Mouse (Mus musculus): Measurements from ENCODE around the gene Eif2ak3. TPM values are rescaled to one million over a fixed set of nuclear protein-coding genes. Genes with fewer than 3 reads are reported as not detected.
A peak's percentile ranks its signal among the peaks of the same experiment; 100 is the strongest.
"Not testable (repeated sequence)": the region's sequence is repeated elsewhere in the genome, so short reads cannot be mapped to it uniquely, and the experiment has no call there.

Eif2ak3 gene
- total RNA-seq (2022), result 1 to 10 TPM; 6.3 to 8.9 (median 7.6) TPM

DNA sequence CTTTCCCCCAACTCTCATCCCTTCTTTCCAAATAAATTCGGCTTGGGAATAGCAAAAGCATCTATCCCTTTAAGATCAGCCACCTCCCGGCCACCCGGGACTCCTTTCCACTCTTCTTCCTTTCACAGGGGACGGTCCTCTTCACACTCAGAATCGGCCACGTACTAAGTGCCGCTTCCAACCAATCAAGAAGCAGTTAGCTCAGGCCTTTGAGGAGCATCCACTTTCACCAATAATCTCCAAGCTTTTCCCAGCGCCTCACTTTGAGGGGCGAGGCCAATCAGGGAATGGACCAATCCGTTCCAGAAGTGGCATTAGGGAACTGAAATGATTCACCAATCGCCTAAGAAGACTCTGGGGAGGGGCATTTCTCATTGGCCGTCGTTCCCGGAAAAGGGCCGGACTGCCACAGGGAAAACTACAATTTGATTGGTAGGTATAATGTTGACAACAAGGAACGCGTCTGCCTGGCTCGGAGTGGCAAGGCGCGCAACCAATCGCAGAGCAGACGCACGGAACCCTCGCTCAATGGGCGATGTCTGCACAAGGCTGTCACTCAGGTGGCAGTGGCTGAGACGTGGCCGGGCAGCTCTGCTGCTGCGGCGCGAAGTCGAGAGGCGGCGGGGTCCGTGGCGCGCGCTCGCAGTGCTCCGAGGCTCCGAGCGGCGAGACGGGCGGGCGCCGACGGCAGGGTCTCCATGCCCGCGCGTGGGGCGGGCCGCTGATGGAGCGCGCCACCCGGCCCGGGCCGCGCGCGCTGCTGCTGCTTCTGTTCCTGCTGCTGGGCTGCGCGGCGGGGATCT is at the start of gene Eif2ak3:
Eif2ak3 (plus strand) TSS at position 514 of the 803 bp plus-strand sequence.
- peak; percentile 99 for DNase-seq (ENCODE audit: low spot score)

DNA sequence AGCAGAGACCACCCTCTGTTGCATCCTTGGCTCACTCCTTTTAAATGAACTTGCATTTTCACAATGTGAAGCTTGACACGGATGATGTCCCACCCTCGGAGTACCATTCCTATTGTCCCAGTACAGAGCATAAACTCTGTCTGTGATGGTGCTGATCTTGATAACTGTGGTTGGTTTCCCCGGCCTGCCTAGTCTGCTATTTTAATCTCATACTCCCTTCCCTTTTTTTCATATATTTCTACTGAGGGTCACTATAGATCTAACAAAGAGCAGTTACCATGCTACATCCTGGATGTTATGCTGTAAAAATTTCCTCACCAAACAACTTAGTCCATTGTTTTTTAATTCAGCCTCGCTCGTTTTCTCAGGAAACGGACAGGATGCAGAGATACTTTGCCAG is 47.4 kb upstream of the Eif2ak3 start:
- no peak for DNase-seq (ENCODE audit: low spot score)

DNA sequence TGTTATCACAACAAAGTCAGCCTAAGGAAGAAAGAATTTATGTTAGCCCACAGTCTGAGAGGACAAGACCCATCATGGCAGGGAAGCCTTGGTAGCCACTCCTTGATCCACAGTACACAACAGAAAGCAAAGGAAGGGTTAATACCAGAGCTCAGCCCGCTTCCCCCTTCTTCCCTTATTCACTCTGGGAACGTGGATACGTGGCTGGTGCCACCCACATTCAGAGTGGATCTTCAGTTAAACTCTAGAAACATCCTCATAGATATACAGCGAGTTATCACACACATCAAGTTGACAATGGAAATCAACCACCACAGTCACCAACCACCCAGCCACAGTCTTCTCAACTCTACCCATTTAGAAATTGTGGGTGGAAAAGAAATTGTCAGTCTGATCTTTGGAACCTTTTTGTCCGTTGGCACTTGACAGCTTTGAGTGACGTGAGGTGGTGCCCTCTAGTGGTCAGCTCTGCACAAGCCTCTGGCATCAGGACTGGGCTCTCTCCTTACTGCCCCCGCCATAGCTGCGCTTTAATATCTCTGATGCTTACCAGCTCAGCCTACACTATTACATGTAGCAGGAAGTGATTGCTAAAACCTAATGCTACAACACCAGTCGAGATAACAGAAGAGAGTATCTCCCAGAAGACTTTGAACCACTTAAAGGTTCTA is 46.6 kb upstream of the Eif2ak3 start:
- peak; percentile 52 for DNase-seq (ENCODE audit: low spot score)

DNA sequence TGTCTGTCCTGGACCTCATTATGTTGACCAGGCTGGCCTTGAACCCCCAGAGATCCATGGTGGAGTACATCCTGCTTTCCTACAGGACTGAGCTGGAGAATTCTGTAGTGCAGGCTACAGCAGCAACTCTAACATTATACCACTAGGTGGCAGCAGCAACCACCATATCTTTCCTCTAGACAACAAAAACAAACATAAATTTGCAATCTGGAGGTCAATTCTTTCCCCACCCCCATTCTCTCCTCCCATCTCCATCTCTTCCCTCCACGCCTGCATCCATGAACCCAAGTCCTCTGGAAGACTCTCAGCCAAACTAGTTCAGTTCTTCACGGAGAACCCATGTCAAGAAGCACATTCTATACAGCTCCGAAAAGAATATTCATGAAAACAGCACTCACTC is 39.7 kb upstream of the Eif2ak3 start:
- DNase-seq (ENCODE audit: low spot score), result no peak

DNA sequence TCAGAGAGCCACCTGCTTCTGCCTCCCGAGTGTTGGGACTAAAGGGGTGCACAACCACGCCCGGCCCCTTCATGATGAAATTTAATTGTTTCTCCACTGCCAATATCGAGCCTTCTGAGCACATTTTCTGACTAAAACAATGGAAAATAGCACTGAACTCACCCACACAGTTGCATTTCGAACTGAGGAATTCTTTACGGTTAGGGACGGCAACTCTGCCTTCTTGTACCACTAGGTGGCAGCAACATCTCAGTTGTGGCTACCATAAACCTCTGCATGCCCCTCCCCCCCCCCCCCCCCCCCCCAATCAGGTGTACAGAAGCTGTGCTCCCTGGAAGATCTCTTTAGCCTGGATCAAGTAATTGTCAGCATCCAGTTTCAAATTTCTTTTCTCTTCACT is 39.0 kb upstream of the Eif2ak3 start:
- peak; percentile 69 for DNase-seq (ENCODE audit: low spot score)

DNA sequence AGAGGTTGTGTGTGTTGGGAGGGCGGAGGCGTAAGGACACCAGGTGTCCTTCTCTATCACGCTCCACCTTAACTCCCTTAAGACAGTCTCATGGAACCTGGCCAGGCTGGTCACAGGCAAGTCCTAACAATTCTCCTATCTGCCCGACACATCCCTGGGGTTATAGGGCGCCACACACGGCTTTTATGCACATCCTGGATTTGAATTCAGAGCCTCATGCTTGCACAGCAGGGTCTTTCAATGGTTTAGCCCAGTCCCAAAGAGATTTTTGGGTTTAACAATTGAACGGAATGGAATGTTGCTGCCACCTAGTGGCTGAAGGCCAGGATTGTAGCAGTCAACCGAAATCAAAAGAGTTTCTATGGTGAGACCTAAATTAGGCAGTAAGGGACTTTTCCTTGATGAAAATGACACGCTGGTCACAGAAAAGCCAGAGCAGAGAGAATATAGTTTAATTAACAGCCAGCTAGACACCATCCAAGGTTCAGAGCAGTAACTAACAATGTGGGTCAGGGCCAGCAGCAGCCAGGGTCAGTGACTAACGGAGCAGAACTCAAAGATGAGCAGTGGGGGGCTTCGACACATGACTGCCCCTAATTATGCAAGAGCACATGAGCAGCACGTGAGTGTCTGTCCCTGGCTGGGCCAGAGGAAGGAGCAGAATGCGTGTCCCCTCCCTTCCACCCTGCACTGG is 38.3 kb upstream of the Eif2ak3 start:
- DNase-seq (ENCODE audit: low spot score), result peak; percentile 70

DNA sequence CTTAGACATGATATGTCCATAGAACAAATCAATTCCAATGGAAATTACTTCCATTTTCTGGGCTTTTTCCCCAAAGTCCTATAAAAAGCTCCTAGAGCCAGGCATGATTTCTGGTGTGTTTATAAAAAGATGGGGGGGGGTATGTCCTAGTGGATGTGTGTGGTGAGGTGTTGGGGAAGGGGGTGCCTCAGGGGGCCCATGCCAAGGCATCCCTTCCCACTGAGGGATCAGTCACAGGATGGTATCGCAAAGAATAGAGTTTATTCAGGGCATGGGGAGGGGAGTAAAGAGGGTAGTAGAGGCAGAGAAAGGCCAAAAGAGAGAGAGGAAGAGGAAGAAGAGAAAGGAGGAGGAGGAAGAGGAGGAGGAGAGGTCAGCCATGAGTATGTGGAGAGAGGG is 37.8 kb upstream of the Eif2ak3 start:
- DNase-seq (ENCODE audit: low spot score), result no peak

DNA sequence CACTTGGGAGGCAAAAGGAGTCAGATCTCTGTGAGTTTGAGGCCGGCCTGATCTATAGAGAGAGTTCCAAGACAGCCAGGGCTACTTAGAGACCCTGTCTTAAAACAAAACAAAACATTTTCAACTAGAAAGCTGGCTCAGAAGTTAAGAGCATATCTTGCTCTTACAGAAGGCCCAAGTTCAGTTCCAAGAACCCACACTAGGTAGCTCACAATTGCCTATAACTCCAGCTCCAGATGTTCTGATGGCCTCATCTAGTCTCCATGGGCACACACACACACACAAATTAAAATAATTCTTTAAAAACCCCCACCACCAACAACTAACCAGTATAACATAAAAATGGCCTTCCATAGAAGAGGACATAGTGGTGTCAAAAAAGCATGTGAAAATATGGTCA is 33.8 kb upstream of the Eif2ak3 start:
- DNase-seq (ENCODE audit: low spot score), result no peak

DNA sequence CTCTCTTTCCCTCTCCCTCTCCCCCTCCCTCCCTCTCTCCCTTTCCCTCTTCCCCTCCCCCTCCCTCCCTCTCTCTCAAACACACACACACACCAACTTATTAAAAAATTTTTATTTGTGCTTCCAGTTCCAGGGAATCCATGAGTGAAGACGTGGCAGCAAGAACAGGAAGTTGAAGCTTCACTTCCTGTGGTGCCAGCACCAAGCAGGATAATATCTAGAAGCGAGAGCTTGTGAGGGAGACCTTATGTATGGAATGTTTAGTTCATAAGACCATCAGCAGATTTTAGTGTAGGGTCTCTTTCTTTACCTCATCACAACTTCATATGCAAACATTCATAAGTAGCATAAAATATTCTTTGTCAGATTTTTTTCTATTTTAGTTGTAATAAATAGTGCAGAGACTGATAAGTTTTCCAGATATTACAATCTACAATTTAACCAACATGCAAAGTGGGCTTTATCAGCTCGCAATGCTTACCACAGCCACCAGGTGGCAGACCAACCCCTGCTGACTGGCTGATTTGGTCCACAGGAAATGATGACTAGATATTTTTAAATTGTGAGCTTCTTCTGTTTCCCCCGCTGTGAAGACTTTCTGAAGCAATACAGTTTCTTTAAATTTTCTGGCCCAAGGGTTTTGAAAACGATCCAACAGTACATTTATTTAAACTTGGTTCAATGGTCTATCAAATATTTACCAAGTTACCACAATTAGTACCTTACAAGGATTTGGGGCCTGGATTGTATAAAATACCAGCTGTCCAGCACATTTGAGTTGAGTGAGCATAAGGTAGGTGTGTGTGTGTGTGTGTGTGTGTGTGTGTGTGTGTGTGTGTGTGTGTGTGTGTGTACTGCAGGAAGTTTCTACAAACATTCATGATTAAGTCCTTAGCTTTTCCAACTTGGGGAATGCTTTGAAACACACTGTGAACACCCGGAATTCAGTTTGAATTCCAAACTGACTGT is 32.5 kb upstream of the Eif2ak3 start:
- peak; percentile 87 for DNase-seq (ENCODE audit: low spot score)

DNA sequence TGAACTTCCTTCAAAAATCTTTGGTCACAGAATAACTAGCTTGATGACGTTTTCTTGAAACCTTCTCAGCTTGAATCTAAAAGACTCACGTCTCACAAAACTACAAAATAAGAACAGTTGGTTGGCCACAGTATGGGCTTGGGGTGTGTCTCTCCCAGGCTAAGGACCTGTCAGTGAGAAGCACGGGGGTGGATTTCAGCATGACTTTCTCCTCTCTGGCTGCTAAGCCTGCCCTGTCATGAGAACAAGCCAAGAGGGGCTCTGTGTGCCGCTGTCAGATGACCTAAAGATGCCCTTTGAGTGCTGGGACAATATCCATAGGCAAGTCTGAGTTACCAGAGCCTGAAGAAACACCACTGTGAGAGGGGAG is 31.8 kb upstream of the Eif2ak3 start:
- no peak for DNase-seq (ENCODE audit: low spot score)

DNA sequence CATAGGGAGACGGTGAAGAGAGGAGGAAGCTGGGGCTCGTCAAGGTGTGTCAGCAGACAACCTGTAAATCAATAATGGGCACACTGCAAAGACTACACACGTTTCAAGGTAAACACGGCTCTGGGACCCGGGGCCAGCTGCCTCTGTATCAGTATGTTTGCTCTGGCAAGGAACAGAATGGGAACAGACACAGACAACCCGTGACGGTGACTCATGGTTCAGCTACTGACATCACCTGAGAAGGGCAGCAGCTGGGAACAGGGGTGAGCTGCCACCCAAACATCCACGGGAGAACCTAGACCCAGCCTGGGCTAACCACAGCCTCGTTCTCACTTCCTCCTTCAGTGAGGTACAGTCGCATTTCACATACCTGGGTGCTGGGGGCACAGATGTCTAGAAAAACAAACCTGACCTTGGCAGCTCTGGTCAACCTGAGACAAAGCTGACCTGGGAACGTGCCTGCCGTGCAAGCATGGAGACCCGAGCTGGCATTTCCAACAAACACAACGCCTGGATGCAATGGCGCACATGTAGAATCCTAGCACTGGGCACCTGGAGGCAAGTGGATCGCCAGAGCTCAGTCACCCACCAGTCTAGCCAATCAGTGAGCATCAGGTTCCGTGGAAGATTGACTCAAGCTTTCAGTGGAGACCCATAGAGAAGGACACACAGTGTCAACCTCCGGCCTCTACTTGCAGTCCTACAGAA is 30.2 kb upstream of the Eif2ak3 start:
- no peak for DNase-seq (ENCODE audit: low spot score)

DNA sequence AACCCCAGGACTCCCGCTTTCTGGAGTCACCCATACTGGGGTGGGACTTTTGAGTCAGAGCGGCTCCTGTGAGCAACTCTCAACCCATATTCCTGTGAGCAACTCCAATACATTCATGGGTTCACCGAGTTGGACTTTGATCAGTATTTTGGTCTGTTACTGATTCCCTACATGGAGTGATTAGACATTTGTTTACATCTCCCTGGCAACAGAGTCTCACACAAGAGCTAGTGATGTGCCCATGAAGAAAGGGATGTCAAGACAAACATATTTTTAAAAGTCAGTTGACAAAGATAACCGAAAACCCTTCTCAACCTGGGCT is 29.7 kb upstream of the Eif2ak3 start:
- DNase-seq (ENCODE audit: low spot score), result no peak

DNA sequence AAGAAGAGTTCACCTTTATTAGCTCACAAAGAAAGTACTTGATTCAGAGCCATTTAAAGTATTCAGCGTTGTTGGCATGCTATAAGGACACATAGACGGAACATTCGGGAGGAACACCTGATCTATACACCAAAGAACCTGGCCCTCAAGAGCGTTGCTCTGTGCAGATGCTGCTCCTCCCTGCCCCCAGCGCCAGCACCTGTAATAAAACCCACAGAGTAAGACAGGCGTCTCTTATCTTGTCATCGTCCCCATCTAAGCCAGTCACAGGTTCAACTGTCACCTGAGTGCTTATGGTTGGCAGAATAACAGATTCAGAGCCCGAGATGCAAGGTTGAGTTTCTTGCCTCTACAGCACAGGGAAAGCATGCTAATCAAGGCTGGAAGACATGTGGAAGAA is 28.8 kb upstream of the Eif2ak3 start:
- no peak for DNase-seq (ENCODE audit: low spot score)

DNA sequence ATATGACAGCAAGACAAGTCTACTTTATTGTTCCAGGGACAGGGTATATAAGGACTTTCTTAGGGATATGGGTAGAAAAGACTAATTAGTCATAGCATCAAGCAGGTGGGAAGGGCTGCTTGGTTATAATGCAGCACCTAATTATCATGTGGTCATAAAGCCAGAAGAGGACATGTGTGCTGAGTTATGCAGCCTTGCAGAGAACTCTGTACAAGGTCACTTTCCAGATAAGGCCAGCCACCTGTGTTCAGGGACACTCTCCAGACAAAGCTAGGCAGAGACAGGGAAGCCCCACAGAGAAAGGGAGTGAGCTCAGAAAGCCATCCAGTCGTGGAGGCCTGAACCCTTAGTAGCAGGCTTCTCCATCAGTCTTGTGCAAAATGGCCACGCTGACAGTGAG is 22.7 kb upstream of the Eif2ak3 start:
- no peak for DNase-seq (ENCODE audit: low spot score)

DNA sequence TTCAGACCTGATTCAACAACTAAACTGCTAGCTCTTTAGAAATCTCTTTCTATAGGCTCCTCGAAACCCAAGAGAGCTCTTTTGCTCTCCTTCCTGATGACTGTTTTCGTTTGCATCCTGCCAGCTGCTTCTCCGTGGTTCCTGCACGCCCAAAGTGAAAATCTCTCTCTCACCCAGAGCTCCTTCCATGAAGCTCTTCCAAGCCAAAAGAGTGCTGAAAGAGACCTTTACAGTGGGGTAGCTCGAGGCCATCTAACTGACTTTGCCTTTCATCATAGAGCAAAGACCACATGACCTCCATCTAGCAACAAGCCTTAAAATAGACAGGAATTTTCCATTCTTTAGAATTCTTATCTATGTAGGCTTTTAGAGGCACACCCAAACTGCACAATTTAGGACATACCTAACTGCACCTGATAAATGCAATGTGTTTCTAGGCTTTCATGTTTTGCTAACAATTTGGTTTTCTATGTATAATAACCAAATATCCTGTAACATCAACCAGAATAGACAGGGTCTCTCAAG is 21.9 kb upstream of the Eif2ak3 start:
- no peak for DNase-seq (ENCODE audit: low spot score)

DNA sequence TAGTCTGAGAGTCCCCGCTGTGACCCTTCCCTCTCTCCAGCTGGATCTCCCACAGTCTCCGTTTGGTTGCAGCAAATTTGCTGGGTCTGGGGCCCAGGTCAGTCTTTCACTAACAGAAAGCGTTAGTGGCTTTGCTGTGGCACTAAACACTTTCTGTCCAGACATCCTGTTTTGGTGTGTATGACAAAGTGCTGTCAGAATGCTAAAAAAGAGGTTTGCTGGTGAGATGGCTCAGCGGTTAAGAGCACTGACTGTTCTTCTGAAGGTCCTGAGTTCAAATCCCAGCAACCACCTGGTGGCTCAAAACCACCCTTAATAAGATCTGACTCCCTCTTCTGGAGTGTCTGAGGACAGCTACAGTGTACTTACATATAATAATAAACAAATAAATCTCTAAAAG is 21.0 kb upstream of the Eif2ak3 start:
- DNase-seq (ENCODE audit: low spot score), result not testable (repeated sequence)

DNA sequence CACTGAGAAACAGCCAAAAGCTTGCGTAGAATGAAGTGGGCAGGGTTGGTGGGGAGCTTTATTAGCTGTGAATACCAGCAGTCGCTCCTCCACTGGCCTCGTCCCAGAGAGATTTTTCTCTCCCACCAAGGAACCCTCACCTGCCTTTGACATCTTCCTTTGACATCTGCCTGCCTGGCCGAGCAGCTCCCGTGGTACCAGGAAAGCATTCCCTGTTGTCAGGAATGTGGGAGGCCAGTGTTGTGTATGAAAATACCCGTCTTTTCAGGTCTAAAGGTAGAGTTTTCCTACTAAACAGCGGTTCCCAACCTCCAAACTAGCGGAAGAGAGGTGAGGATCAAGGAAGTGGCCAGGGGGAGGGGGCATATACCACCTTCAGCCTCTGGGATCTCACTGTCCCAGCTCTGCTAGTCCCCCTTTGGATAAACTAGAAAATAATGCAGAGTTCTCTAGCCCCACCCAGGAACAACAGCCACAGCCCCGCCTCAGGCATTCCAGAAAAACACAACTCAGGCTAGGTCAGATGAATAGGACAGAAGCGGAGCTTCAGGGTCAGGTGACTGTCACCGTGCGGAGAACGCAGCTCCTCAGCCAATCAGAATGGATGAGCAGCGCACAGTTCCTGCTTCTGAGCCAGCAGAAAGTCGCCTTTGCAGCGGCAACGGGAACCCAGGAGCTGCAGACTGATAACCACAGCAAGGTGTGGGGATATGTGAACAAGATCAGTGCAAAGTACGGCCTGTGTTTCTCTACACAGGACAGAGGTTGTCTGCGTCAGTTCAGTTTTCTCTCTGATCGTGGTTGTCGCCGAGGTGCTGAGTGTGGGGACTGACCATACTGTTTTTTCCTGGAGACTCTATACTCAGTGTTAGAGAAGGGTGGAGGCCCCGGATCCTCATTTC is 20.0 kb upstream of the Eif2ak3 start:
- DNase-seq (ENCODE audit: low spot score), result peak; percentile 78

DNA sequence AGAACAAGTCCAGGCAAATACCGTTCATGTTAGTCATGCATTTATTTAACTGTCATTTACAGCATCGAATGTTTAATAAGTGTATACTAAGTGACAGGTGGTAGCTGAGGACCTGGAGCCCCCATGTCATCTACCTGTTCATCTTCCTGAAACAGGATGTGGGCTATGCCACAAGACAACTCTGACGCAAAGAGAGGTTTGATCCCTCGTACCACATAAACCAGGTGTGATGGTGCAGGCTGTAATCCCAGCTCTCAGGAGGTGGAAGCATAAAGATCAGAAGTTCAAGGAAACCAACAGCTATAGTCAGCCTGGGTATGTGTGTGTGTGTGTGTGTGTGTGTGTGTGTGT is 19.4 kb upstream of the Eif2ak3 start:
- DNase-seq (ENCODE audit: low spot score), result no peak

DNA sequence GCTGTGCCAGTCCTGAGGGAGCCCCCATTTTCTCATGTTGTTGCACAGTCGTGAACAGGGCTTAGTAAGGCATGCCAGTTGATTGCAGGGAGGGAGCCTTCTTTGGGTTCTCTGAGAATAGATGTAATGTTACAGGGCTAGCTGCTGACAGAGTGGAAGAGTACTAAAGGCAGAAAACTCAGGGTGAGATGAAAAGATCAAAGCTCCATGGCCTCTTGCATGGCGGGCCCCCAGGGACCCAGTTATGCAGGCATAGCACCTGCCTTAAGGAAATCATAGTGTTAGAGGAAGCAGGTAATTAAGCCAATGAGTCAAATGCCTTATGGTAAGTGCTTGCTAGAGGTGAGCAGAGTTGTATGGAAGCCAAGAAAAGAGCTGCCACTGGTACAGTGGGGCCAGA is 14.9 kb upstream of the Eif2ak3 start:
- DNase-seq (ENCODE audit: low spot score), result no peak

DNA sequence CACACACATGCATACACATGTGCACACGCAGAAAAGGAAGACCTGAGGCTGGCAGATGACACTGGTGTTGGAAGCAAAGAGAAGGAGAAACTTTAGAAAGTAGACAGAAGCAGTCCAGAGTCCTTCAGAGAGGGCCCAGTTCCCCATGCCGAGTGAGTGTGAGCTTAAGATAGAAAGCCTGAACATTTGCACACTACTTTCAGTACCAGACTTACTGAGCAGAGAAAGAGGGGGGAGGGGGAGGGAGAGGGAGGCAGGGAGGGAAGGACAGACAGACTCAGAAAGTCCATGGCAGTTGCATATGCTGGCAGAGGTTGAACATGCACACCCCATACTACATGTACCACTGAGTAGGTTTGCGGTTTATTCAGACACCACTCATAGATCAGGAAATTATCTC is 13.8 kb upstream of the Eif2ak3 start:
- no peak for DNase-seq (ENCODE audit: low spot score)
